Mouse (Mus musculus) neural tube, embryonic 11.5 days (tissue): ENCODE data around the gene Scn1b. TPM values are rescaled to one million over a fixed set of nuclear protein-coding genes. Genes with fewer than 3 reads are reported as not detected.
A peak's percentile ranks its signal among the peaks of the same experiment; 100 is the strongest.

Source experiments
- ATAC-seq: fragments of 200-750 bp; cut with Nextera tagmentation; 2 replicates; pipeline ENCODE4 v1.8.0; 2017; ENCODE audit warnings: moderate number of reproducible peaks, mild to moderate bottlenecking, moderate TSS enrichment, moderate library complexity; ENCODE audit not compliant: insufficient read depth, low FRiP score, low TSS enrichment
- DNase-seq: peaks from one replicate; pipeline ENCODE4 v3.0.0-alpha.2; 2015; ENCODE audit warnings: low spot score
- H3K27ac ChIP-seq: fragments of 300-500 bp; sonication (generic); 2 replicates; pipeline ENCODE4 v1.5.1; 2014; ENCODE audit warnings: low read depth, mild to moderate bottlenecking, low read length
- H3K27me3 ChIP-seq: fragments of 300-500 bp; sonication (generic); 2 replicates; pipeline ENCODE4 v1.6.1; 2014; ENCODE audit warnings: mild to moderate bottlenecking, low read length, mixed read lengths; ENCODE audit not compliant: control insufficient read depth, insufficient read depth
- H3K36me3 ChIP-seq: fragments of 300-500 bp; sonication (generic); 2 replicates; pipeline ENCODE4 v1.6.1; 2014; ENCODE audit warnings: mild to moderate bottlenecking, low read length, moderate library complexity, mixed read lengths; ENCODE audit not compliant: control insufficient read depth, insufficient read depth
- H3K4me1 ChIP-seq: fragments of 300-500 bp; sonication (generic); 2 replicates; pipeline ENCODE4 v1.6.1; 2014; ENCODE audit warnings: low read length, mixed read lengths; ENCODE audit not compliant: control insufficient read depth, insufficient read depth
- H3K4me2 ChIP-seq: fragments of 300-500 bp; sonication (generic); 2 replicates; pipeline ENCODE4 v1.6.1; 2014; ENCODE audit warnings: low read depth, mild to moderate bottlenecking, moderate library complexity
- H3K4me3 ChIP-seq: fragments of 300-500 bp; sonication (generic); 2 replicates; pipeline ENCODE4 v1.5.1; 2014; ENCODE audit warnings: low read depth, low read length
- H3K9ac ChIP-seq: fragments of 300-500 bp; sonication (generic); 2 replicates; pipeline ENCODE4 v1.6.1; 2014; ENCODE audit warnings: mild to moderate bottlenecking, low read length
- H3K9me3 ChIP-seq: fragments of 300-500 bp; sonication (generic); 2 replicates; pipeline ENCODE4 v1.6.1; 2016; ENCODE audit warnings: low read length; ENCODE audit not compliant: control insufficient read depth
- WGBS: fragments of 180-500 bp; shearing (Covaris S2); extraction: QIAGEN DNeasy Blood & Tissue Kit; methylation state at CpG from one replicate; pipeline ENCODE4 v1.1.7; 2014; 5-methylcytosine and 5-hydroxymethylcytosine counted together
- polyA plus RNA-seq: library from polyadenylated mRNA; unstranded; fragments of >200 nt; fragmentation: Nextera tagmentation; extraction: Ambion mirVana; gene quantifications from 2 replicates; pipeline ENCODE4 v1.2.1, GENCODE M21; 2014

The Scn1b gene
- polyA plus RNA-seq, 1 experiment from 2014 or later = 0.94 TPM

DNA sequence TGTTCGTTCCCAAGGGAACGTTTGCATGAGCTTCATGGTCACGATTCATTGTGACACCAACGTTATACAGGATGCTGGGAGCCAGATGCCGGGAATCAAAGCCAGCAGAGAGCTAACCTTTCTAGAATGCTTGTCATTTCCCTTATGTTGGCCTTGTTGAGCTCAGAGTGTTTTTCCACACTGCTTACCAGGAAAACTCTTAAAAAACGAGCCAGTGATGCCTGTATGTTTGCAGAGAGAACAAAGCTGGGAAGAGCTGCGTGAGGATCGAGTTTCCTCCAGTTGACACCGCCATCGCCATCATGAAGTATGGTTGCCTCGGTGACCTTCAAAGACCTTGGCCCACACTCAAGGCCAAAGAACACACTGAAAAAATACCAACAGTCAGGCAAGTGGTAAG, 35.5 kb upstream of the Scn1b start:
- H3K27ac ChIP-seq = no peak overlapping the region
- no peaks in the 10 kb centered on the region for H3K4me1 ChIP-seq
- H3K4me3 ChIP-seq = no peak overlapping the region
- ATAC-seq (no peak), DNase-seq (no peak)
- WGBS = 70% methylated on average over 11 of the region's 11 CpGs
- no peaks in the 10 kb centered on the region for H3K36me3 ChIP-seq
- no peak overlapping the region for H3K4me2 ChIP-seq
- no peaks in the 10 kb centered on the region for H3K9me3 ChIP-seq
- H3K9ac ChIP-seq = no peak overlapping the region
- H3K27me3 ChIP-seq = no peaks in the 10 kb centered on the region

DNA sequence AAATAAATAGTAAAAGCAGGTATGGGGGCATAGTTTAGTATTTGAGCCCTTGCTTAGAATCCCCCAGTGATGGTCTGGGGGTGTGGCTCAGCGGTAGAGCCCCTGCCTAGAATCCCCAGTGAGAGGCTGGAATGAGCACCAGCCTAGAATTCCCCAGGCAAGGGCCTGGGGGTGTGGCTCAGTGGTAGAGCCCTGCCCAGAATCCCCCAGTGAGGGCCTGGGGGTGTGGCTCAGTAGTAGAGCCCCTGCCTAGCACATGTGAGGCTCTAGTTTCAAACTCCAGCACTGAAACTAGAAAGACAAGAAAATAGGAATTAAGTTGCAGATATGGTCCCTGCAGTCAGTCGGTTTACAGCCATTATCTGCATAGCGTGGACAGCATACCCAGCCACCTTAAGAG, 35.0 kb upstream of the Scn1b start:
- 51% methylated on average over 3 of the region's 3 CpGs for WGBS
- Histone ChIP-seq H3K27me3 (no peaks in the 10 kb centered on the region), H3K27ac (no peak overlapping the region), H3K4me1 (no peaks in the 10 kb centered on the region), H3K9ac (no peak overlapping the region), H3K9me3 (no peaks in the 10 kb centered on the region), H3K4me3 (no peak overlapping the region), H3K36me3 (no peaks in the 10 kb centered on the region), H3K4me2 (no peak overlapping the region)
- ATAC-seq = no peak
- no peak for DNase-seq

DNA sequence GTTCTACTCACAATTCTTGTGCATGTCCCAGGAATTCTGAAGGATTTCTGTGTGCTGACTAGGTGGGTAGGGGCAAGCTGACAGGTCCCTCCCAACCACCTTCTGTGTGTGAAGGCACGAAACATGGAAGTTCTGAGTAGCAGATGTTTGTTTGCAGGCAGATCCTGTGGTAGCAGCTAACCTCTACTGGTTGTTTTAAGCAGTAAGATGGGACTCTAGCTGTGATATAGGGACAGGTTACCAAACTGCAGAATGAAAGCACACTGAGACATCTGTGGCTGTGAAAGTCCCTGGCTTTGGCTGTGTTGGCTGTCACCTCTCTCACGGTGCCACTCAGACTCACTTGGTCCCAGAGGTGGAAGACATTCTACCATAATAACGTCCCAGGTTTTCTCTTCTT, 34.4 kb upstream of the Scn1b start:
- Histone ChIP-seq H3K27me3 (no peaks in the 10 kb centered on the region), H3K4me3 (no peak overlapping the region), H3K4me2 (no peak overlapping the region), H3K4me1 (no peaks in the 10 kb centered on the region), H3K36me3 (no peaks in the 10 kb centered on the region), H3K9ac (no peak overlapping the region), H3K9me3 (no peaks in the 10 kb centered on the region), H3K27ac (no peak overlapping the region)
- DNase-seq (no peak), ATAC-seq (no peak)
- 76% methylated on average over 3 of the region's 3 CpGs for WGBS

DNA sequence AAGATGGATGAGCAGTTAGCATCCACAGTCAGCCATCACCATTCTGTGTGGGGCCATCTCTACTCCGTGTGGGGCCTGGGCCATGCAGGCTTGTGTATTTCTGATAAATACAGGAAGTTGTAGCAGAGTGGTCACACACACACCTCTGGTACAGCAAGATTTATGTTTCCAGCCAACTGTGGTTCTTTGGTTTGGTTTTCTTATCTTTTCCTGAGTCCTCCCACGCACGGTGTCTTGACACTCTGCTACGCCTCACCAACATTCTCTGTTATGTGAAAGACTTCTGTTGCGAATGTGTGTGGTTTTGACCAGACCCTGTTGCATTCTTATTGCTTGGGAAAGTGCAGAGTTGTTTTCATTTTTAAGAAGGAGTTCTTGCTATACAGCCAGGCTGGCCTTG, 34.0 kb upstream of the Scn1b start:
- no peak for ATAC-seq
- no peak for DNase-seq

DNA sequence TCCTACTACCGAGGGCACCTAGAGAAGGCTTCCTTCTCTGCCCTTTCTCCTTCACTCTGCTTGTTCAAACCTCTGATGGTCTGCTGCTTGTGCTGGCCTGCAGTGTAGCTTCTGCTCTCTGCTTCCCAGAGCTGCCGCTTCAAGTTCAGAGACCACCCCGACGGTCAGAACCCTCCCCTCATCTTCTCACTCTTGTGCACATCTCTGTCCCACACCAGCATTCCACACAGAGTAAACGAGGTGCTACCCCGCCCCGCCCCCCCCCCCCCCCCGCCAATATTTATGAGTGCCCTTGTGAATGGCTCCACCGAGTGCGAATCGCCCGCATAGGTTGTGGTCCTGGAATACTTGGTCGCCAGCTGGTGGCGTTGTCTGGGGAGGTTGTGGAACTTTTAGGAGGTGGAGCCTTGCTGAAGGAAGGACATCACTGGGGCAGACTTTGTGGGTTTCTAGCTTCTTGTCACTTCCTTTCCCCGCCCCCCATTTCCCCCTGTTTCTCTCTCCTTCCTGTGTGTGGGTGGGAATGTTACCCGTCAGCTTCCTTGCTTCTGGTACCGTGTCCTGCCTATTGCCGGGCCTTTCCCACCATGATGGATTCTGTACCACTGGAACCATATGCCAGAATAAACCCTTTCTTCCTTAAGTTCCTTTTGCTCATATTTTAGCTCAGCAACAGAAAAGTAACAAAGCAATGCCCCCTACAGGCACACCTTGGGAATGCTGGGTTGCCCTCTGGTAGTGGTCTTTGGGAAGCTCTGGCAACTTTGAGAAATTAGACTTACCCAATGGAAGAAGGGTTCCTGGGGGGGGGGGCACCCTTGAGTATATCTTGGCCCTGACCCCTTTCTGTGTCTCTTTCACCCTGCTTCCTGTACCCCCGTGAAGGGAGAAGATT, 29.5 kb upstream of the Scn1b start:
- ATAC-seq (no peak), DNase-seq (peak; percentile 43)
- 0 out of 2 replicates have a peak, but pooled peaks cover 4% of the 10 kb centered on the region for H3K4me1 ChIP-seq
- no peak overlapping the region for H3K4me3 ChIP-seq
- H3K4me2 ChIP-seq = no peak overlapping the region
- no peaks in the 10 kb centered on the region for H3K27me3 ChIP-seq
- H3K27ac ChIP-seq = no peak overlapping the region
- no peaks in the 10 kb centered on the region for H3K36me3 ChIP-seq
- H3K9me3 ChIP-seq = no peaks in the 10 kb centered on the region
- H3K9ac ChIP-seq = no peak overlapping the region
- 35% methylated on average over 19 of the region's 19 CpGs for WGBS

More for the DNA sequence above, 34.0 kb upstream of the Scn1b start:
- no peak overlapping the region for H3K9ac ChIP-seq
- no peak overlapping the region for H3K4me3 ChIP-seq
- WGBS = 85% methylated on average over 5 of the region's 5 CpGs
- H3K27me3 ChIP-seq = no peaks in the 10 kb centered on the region
- H3K4me2 ChIP-seq = no peak overlapping the region
- no peaks in the 10 kb centered on the region for H3K4me1 ChIP-seq
- H3K9me3 ChIP-seq = no peaks in the 10 kb centered on the region
- H3K36me3 ChIP-seq = no peaks in the 10 kb centered on the region
- H3K27ac ChIP-seq = no peak overlapping the region

DNA sequence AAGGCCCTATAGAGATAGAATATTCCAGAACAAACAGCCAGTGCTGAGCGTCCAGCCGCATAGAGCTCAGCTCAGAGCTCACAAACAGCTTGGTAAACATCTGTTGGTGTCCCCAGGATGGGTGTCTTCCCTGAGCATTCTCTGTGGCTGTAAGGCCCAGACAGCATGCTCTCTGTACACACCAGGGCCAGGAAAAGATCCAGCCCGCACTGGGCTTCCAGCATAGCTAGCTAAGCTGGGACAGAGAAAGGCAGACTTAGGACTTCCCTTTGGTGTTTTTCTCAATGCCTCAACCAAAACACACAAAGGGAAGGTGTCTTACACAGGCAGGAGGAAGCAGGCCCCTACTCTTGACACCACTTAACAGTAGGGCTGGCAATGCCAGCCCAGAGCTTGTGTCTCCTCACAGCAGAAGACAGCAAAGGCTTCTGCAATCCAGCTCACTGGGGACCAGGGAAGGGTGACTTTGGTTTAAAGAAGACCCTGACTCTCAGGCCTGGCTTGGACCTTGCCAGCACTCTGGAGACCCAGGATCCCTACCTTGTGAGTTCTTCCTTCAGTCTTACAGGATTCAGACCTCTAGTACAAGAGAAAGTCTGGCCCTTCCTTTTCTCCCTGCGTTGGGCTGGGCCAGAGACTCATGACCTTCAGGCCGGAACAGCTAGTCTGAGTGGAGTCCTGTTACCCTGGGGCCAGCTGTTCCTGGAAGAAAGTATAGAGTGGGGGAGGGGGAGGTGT, 28.7 kb upstream of the Scn1b start, which contains the start of gene Gramd1a:
Gene Gramd1a, minus strand, starts transcription at position 601 of the 738 bp plus-strand sequence.
- WGBS = 67% methylated on average over 5 of the region's 5 CpGs

DNA sequence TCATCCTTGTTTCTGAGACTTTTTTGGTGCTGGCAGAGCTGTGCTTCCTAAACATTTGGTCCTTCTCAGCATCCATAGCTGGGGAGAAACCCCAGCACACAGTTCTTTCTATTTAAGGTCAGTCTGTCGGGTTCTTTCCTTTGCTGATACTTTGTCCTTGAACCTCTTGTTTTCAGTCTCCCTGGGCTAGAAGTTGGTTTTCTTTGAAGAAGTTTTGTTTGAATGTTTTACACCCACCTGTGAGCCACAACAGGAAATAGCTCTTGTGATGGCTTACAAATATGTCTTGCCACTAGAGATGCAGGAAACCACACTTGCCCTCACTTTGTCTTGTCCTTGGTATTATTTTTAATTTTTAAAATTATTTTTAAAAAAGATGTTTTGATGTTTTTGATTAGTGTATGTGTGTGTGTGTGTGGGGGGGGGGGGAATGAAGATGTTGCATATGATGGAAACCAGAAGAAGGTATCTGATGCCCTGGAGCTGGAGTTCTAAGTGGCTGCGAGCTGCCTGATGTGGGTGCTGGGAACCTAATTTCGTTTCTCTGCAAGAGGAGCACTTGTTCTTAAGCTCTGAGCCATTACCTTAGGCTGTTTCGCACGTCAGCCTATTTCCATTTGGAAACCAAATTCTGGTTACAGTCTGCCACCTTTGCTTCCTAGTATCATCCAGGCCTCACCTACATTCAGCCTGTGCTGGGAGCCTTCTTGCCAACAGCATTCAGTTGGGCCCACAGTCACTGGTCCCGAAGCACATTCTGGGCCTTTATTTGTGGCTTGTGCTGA, 26.9 kb upstream of the Scn1b start:
- no peaks in the 10 kb centered on the region for H3K27me3 ChIP-seq
- no peak overlapping the region for H3K9ac ChIP-seq
- ATAC-seq (no peak), DNase-seq (no peak)
- WGBS = 92% methylated on average over 6 of the region's 6 CpGs
- 0 out of 2 replicates have a peak, but pooled peaks cover 8% of the 10 kb centered on the region for H3K4me1 ChIP-seq
- no peaks in the 10 kb centered on the region for H3K9me3 ChIP-seq
- no peaks in the 10 kb centered on the region for H3K36me3 ChIP-seq
- H3K4me2 ChIP-seq = no peak overlapping the region
- no peak overlapping the region for H3K27ac ChIP-seq
- H3K4me3 ChIP-seq = no peak overlapping the region

More for the DNA sequence above, 28.7 kb upstream of the Scn1b start, which contains the start of gene Gramd1a:
- Histone ChIP-seq H3K27me3 (no peaks in the 10 kb centered on the region), H3K9me3 (no peaks in the 10 kb centered on the region), H3K27ac (no peak within 1 kb of the TSS), H3K4me3 (no peak within 1 kb of the TSS), H3K4me2 (no peak within 1 kb of the TSS), H3K36me3 (no peaks in the 10 kb centered on the region), H3K9ac (no peak within 1 kb of the TSS), H3K4me1 (0 out of 2 replicates have a peak, but pooled peaks cover 6% of the 10 kb centered on the region)
- ATAC-seq (no peak), DNase-seq (no peak)
